Mouse (Mus musculus) C2C12 (cell line): ENCODE results near the gene Zg16. TPM values are rescaled to one million over a fixed set of nuclear protein-coding genes. Genes with fewer than 3 reads are reported as not detected.

Experiments used
- H3K27me3 ChIP-seq: one replicate; pipeline ENCODE4 v1.6.1; 2011; ENCODE audit not compliant: control insufficient read depth, insufficient read depth, insufficient read length
- H3K36me3 ChIP-seq: one replicate; pipeline ENCODE4 v1.6.1; 2011; ENCODE audit not compliant: control insufficient read depth, insufficient read depth
- H3K4me3 ChIP-seq: one replicate; pipeline ENCODE4 v1.5.1; 2011; ENCODE audit warnings: mild to moderate bottlenecking, control low read depth; ENCODE audit not compliant: poor library complexity, insufficient read depth, severe bottlenecking
- H3K79me2 ChIP-seq: one replicate; pipeline ENCODE4 v1.6.1; 2011; ENCODE audit not compliant: control insufficient read depth, insufficient read depth
- H3K79me3 ChIP-seq: one replicate; pipeline ENCODE4 v1.6.1; 2011; ENCODE audit warnings: low read depth, control low read depth
- H3ac ChIP-seq: one replicate; pipeline ENCODE3; 2011; ENCODE audit warnings: low read depth; ENCODE audit not compliant: control insufficient read depth, insufficient read length
- CEBPB ChIP-seq: IDR thresholded peaks from one replicate; pipeline ENCODE4 v1.6.1; 2011; ENCODE audit warnings: low read depth, mild to moderate bottlenecking, control low read depth, moderate library complexity
- CTCF ChIP-seq: IDR thresholded peaks from one replicate; pipeline ENCODE4 v1.5.1; 2011; ENCODE audit not compliant: control insufficient read depth, insufficient read depth, insufficient read length
- FOSL1 ChIP-seq: IDR thresholded peaks from one replicate; pipeline ENCODE4 v1.8.0; 2011; ENCODE audit warnings: mild to moderate bottlenecking, low read length; ENCODE audit not compliant: poor library complexity, insufficient read depth, severe bottlenecking
- MAX ChIP-seq: IDR thresholded peaks from one replicate; pipeline ENCODE4 v1.6.1; 2011; ENCODE audit warnings: mild to moderate bottlenecking, control low read depth
- MYOD1 ChIP-seq: IDR thresholded peaks from one replicate; pipeline ENCODE4 v1.6.1; 2011; ENCODE audit warnings: low read depth; ENCODE audit not compliant: control insufficient read depth, insufficient read length
- MYOG ChIP-seq: IDR thresholded peaks from one replicate; pipeline ENCODE4 v1.6.1; 2011; ENCODE audit not compliant: control insufficient read depth, insufficient read length; ENCODE audit errors: extremely low read depth
- USF1 ChIP-seq: IDR thresholded peaks from one replicate; pipeline ENCODE4 v1.6.1; 2011; ENCODE audit warnings: low read depth, mild to moderate bottlenecking, control low read depth, moderate library complexity
- polyA plus RNA-seq: library from polyadenylated mRNA; unstranded; fragments of >200 nt; fragmentation: generic; extraction: Trizol; gene quantifications from one replicate; pipeline ENCODE4 v1.2.1, GENCODE M21; 2012; ENCODE audit warnings: missing spikeins

Zg16 gene
- polyA plus RNA-seq, 1 experiment: not detected

GRCm38 (mm10) chr7:127024755-127025555 is 62.2 kb downstream of the Zg16 start:
- peak overlapping the region; percentile 61 for H3K4me3 ChIP-seq
- H3ac ChIP-seq: peak overlapping the region; percentile 94
- H3K79me3 ChIP-seq: peaks cover 20% of the 10 kb centered on the region
- H3K79me2 ChIP-seq: peaks cover 33% of the 10 kb centered on the region
- H3K27me3 ChIP-seq: no peaks in the 10 kb centered on the region
- TF ChIP-seq CTCF: peak; percentile 82
- no peak for TF ChIP-seq FOSL1
- TF ChIP-seq MYOG: no peak
- peak; percentile 25 for TF ChIP-seq USF1
- peak; percentile 84 for TF ChIP-seq MAX
- peaks cover 46% of the 10 kb centered on the region for H3K36me3 ChIP-seq

- Histone ChIP-seq H3K4me3 (peak overlapping the region; percentile 61), H3K79me2 (peaks cover 33% of the 10 kb centered on the region), H3K36me3 (peaks cover 41% of the 10 kb centered on the region), H3K27me3 (no peaks in the 10 kb centered on the region), H3K79me3 (peaks cover 20% of the 10 kb centered on the region), H3ac (peak overlapping the region; percentile 94)
- TF ChIP-seq MYOG: no peak
- no peak for TF ChIP-seq MAX
- no peak for TF ChIP-seq CEBPB
- no peak for TF ChIP-seq CTCF
- TF ChIP-seq MYOD1: no peak
- no peak for TF ChIP-seq USF1
- no peak for TF ChIP-seq FOSL1
Measured at GRCm38 (mm10) chr7:127023896-127024690, 63.0 kb downstream of the Zg16 start.

- H3K79me3 ChIP-seq: peaks cover 20% of the 10 kb centered on the region
- H3K36me3 ChIP-seq: peaks cover 33% of the 10 kb centered on the region
- H3K27me3 ChIP-seq: no peaks in the 10 kb centered on the region
- no peak for TF ChIP-seq USF1
- no peak overlapping the region for H3K4me3 ChIP-seq
- H3ac ChIP-seq: no peak overlapping the region
- H3K79me2 ChIP-seq: peaks cover 33% of the 10 kb centered on the region
Measured at GRCm38 (mm10) chr7:127023272-127023691, 63.8 kb downstream of the Zg16 start.

- no peak overlapping the region for H3ac ChIP-seq
- TF ChIP-seq CEBPB (no peak), USF1 (no peak), FOSL1 (no peak), MYOD1 (no peak), CTCF (no peak), MYOG (no peak), MAX (no peak)
- H3K36me3 ChIP-seq: peaks cover 27% of the 10 kb centered on the region
- H3K79me2 ChIP-seq: peaks cover 33% of the 10 kb centered on the region
- no peak overlapping the region for H3K4me3 ChIP-seq
- no peaks in the 10 kb centered on the region for H3K27me3 ChIP-seq
- H3K79me3 ChIP-seq: peaks cover 20% of the 10 kb centered on the region
Measured at GRCm38 (mm10) chr7:127022528-127023271, 64.4 kb downstream of the Zg16 start.

GRCm38 (mm10) chr7:127021563-127022527 is 65.3 kb downstream of the Zg16 start:
- Histone ChIP-seq H3ac (no peak overlapping the region), H3K79me2 (peaks cover 33% of the 10 kb centered on the region), H3K36me3 (peaks cover 27% of the 10 kb centered on the region), H3K79me3 (peaks cover 20% of the 10 kb centered on the region), H3K4me3 (no peak overlapping the region), H3K27me3 (no peaks in the 10 kb centered on the region)
- TF ChIP-seq MAX: no peak
